Mouse (Mus musculus) limb, embryonic 10.5 days (tissue): ENCODE data around the gene Adamts12. TPM values are rescaled to one million over a fixed set of nuclear protein-coding genes. Genes with fewer than 3 reads are reported as not detected.

Experiments used
- DNase-seq: peaks from one replicate; pipeline ENCODE4 v3.0.0-alpha.2; 2017; ENCODE audit warnings: low spot score
- H3K27ac ChIP-seq: fragments of 300-500 bp; sonication (generic); 2 replicates; pipeline ENCODE4 v1.5.1; 2016; ENCODE audit warnings: mild to moderate bottlenecking
- H3K27me3 ChIP-seq: fragments of 300-500 bp; sonication (generic); 2 replicates; pipeline ENCODE4 v1.6.1; 2016; ENCODE audit warnings: low read depth, mild to moderate bottlenecking; ENCODE audit not compliant: poor library complexity, severe bottlenecking
- H3K36me3 ChIP-seq: fragments of 300-500 bp; sonication (generic); 2 replicates; pipeline ENCODE4 v1.6.1; 2016; ENCODE audit warnings: mild to moderate bottlenecking, moderate library complexity
- H3K4me1 ChIP-seq: fragments of 300-500 bp; sonication (generic); 2 replicates; pipeline ENCODE4 v1.6.1; 2016
- H3K4me3 ChIP-seq: fragments of 300-500 bp; sonication (generic); 2 replicates; pipeline ENCODE4 v1.5.1; 2016; ENCODE audit warnings: mild to moderate bottlenecking, moderate library complexity
- H3K9me3 ChIP-seq: fragments of 300-500 bp; sonication (generic); replicated peaks from 2 replicates; pipeline ENCODE4 v1.6.1; 2016; ENCODE audit warnings: mild to moderate bottlenecking
- WGBS: fragments of 180-500 bp; shearing (Covaris S2); methylation state at CpG from one replicate; pipeline ENCODE4 v1.1.7; 2016; 5-methylcytosine and 5-hydroxymethylcytosine counted together
- polyA plus RNA-seq: library from polyadenylated mRNA; unstranded; fragments of >200 nt; fragmentation: Nextera tagmentation; extraction: Ambion mirVana; gene quantifications from 2 replicates; pipeline ENCODE4 v1.2.1, GENCODE M21; 2016

Adamts12 gene
- polyA plus RNA-seq, 1 experiment from 2014 or later: 1.6 TPM

DNA sequence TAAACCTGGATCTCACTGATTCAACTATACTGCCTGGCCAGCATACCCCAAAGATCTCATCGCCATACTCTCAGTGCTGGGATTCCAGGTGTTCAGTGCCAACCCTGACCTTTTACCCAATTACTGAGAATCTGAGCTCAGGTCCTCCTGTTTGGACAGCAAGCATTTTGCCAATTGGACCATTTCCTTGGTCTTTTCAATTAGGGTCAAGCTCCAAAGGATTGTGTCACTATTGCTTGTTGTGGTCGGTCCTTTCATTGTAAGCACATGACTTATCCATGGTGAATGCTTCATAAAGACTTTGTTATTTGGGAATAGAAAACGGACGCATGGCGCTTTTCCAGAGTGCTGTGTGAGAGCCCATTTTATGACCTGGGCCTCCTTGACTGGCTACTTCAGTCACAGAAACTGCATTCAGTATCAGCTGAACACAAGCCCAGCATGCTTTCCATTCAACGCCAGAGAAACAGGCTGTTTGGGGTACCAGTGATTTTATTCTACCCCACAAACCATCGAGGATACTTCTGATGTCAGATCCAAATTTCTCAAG lies 133.7 kb downstream of the Adamts12 start:
- H3K4me1 ChIP-seq: no peaks in the 10 kb centered on the region
- H3K4me3 ChIP-seq: no peak overlapping the region
- no peak overlapping the region for H3K27ac ChIP-seq
- H3K27me3 ChIP-seq: no peaks in the 10 kb centered on the region
- 93% methylated on average over 7 of the region's 7 CpGs for WGBS
- no peaks in the 10 kb centered on the region for H3K9me3 ChIP-seq
- no peak for DNase-seq
- no peaks in the 10 kb centered on the region for H3K36me3 ChIP-seq

- DNase-seq: no peak
- no peaks in the 10 kb centered on the region for H3K36me3 ChIP-seq
- H3K9me3 ChIP-seq: no peaks in the 10 kb centered on the region
- no peaks in the 10 kb centered on the region for H3K27me3 ChIP-seq
- H3K4me1 ChIP-seq: no peaks in the 10 kb centered on the region
- 84% methylated on average over 6 of the region's 6 CpGs for WGBS
- H3K27ac ChIP-seq: no peak overlapping the region
- H3K4me3 ChIP-seq: no peak overlapping the region
Observed at GRCm38 (mm10) chr15:11203084-11203483, 138.5 kb downstream of the Adamts12 start.

DNA sequence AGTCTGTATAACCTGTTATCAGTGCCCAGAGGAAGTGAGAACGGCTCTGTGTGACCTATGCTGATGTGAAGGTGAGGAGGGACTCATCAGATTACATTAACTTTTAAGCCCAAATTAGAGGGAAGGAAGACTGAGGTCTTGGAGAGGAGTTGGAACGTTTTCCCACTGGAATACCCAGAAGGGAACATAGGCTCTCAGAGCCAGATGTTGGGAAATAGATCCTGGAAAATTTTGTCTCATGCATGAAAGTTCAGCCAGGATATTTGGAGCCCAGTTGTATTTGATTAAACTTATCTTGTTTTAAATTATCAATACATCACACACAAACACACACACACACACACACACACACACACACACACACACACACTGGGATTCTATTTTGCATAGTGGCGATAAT lies 140.3 kb downstream of the Adamts12 start:
- DNase-seq: no peak
- Histone ChIP-seq H3K36me3 (no peaks in the 10 kb centered on the region), H3K27me3 (no peaks in the 10 kb centered on the region), H3K27ac (no peak overlapping the region), H3K4me1 (no peaks in the 10 kb centered on the region), H3K4me3 (no peak overlapping the region), H3K9me3 (no peaks in the 10 kb centered on the region)
- 85% methylated on average over 3 of the region's 3 CpGs for WGBS

- peak; percentile 34 for DNase-seq
- H3K36me3 ChIP-seq: no peaks in the 10 kb centered on the region
- no peak overlapping the region for H3K27ac ChIP-seq
- WGBS: 43% methylated on average over 6 of the region's 6 CpGs
- H3K4me3 ChIP-seq: no peak overlapping the region
- no peaks in the 10 kb centered on the region for H3K9me3 ChIP-seq
- H3K27me3 ChIP-seq: no peaks in the 10 kb centered on the region
- H3K4me1 ChIP-seq: peaks cover 5% of the 10 kb centered on the region
Observed at GRCm38 (mm10) chr15:11210976-11211375, 146.4 kb downstream of the Adamts12 start.

GRCm38 (mm10) chr15:11233906-11234632 lies 169.5 kb downstream of the Adamts12 start:
- Histone ChIP-seq H3K27ac (no peak overlapping the region), H3K36me3 (no peaks in the 10 kb centered on the region), H3K27me3 (no peaks in the 10 kb centered on the region), H3K4me1 (no peaks in the 10 kb centered on the region), H3K9me3 (no peaks in the 10 kb centered on the region), H3K4me3 (no peak overlapping the region)
- no peak for DNase-seq
- 84% methylated on average over 4 of the region's 4 CpGs for WGBS

- no peaks in the 10 kb centered on the region for H3K36me3 ChIP-seq
- no peak for DNase-seq
- H3K4me1 ChIP-seq: no peaks in the 10 kb centered on the region
- H3K27ac ChIP-seq: no peak overlapping the region
- no peaks in the 10 kb centered on the region for H3K9me3 ChIP-seq
- WGBS: 85% methylated on average over 3 of the region's 3 CpGs
- no peak overlapping the region for H3K4me3 ChIP-seq
- no peaks in the 10 kb centered on the region for H3K27me3 ChIP-seq
Observed at GRCm38 (mm10) chr15:11240406-11240805, 175.8 kb downstream of the Adamts12 start.

GRCm38 (mm10) chr15:11241288-11241687 lies 176.7 kb downstream of the Adamts12 start:
- Histone ChIP-seq H3K27me3 (no peaks in the 10 kb centered on the region), H3K4me1 (no peaks in the 10 kb centered on the region), H3K36me3 (no peaks in the 10 kb centered on the region), H3K4me3 (no peak overlapping the region), H3K27ac (no peak overlapping the region), H3K9me3 (no peaks in the 10 kb centered on the region)
- no peak for DNase-seq
- WGBS: 82% methylated on average over 2 of the region's 2 CpGs

DNA sequence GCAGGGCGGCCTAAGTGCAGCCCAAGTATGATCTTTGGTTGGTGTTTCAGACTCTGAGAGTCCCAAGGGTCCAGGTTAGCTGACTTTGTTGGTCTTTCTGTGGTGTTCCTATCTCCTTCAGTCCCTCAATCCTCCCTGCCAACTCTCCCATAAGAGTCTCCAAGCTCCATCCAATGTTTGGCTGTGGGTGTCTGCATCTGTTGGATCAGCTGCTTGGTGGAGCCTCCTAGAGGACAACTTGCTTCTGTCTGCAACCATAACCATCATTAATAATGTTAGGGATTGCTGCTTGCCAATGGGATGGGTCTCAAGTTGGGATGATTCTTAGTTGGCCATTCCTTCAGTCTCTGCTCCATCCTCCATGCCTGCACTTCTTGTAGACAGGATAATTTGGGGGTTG lies 181.8 kb downstream of the Adamts12 start:
- no peak for DNase-seq
- H3K4me3 ChIP-seq: no peak overlapping the region
- H3K27ac ChIP-seq: no peak overlapping the region
- no peaks in the 10 kb centered on the region for H3K27me3 ChIP-seq
- no peaks in the 10 kb centered on the region for H3K4me1 ChIP-seq
- no peaks in the 10 kb centered on the region for H3K9me3 ChIP-seq
- no peaks in the 10 kb centered on the region for H3K36me3 ChIP-seq
- 89% methylated on average over 1 of the region's 1 CpGs for WGBS

- H3K9me3 ChIP-seq: no peaks in the 10 kb centered on the region
- H3K36me3 ChIP-seq: no peaks in the 10 kb centered on the region
- H3K4me3 ChIP-seq: no peak overlapping the region
- no peaks in the 10 kb centered on the region for H3K4me1 ChIP-seq
- no peaks in the 10 kb centered on the region for H3K27me3 ChIP-seq
- 94% methylated on average over 6 of the region's 6 CpGs for WGBS
- DNase-seq: no peak
- no peak overlapping the region for H3K27ac ChIP-seq
Observed at GRCm38 (mm10) chr15:11279273-11280080, 214.9 kb downstream of the Adamts12 start.

DNA sequence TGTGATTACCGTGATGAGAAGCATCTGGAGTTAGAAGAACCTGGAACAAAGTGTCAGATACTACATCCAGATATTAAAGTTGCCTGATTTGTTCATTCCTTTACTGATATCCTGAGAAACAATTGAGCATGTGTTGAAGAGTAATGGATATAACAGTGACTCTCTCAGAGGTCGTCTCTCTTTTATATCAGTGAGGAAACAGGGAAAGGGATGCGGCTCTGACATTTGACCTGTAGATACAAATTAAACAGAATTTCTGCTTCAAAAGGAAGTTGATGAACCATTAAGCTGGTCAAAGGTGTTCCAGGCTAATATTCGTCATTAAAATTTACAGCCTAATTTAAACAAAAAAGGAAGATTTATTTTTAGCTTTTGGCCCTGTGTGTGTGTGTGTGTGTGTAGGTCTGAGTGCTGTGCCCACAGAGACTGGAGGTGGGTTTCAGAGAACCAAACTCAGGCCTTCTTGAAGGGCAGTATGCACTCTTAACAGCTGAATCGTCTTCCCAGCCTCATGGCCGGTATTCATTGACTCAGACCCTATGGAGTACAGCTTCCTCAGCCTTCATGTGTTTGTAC lies 216.2 kb downstream of the Adamts12 start:
- no peaks in the 10 kb centered on the region for H3K27me3 ChIP-seq
- H3K36me3 ChIP-seq: no peaks in the 10 kb centered on the region
- WGBS: 60% methylated on average over 6 of the region's 6 CpGs
- DNase-seq: no peak
- no peaks in the 10 kb centered on the region for H3K9me3 ChIP-seq
- no peak overlapping the region for H3K4me3 ChIP-seq
- no peaks in the 10 kb centered on the region for H3K4me1 ChIP-seq
- H3K27ac ChIP-seq: no peak overlapping the region

GRCm38 (mm10) chr15:11283171-11283570 lies 218.6 kb downstream of the Adamts12 start:
- DNase-seq: no peak
- Histone ChIP-seq H3K9me3 (no peaks in the 10 kb centered on the region), H3K27me3 (no peaks in the 10 kb centered on the region), H3K4me3 (no peak overlapping the region), H3K36me3 (no peaks in the 10 kb centered on the region), H3K27ac (no peak overlapping the region), H3K4me1 (no peaks in the 10 kb centered on the region)

DNA sequence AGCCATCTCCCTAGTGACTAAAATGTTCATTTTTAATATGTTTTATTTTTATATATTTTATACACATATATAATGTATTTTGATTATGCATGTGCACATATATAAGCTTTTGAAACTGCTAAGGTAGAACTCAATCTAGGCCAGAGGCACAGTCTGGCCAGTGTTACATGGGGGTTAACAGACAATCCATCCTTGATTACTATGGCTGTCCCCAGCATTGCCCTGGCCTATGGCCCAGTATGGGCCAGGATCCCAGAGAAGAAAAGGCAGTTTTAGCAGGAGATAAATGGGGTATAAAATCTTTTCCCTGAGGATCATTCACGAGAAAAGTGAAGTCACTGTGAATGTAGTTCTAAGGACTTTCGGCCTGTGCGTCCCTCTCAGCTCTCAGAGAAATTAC lies 223.2 kb downstream of the Adamts12 start:
- Histone ChIP-seq H3K4me3 (no peak overlapping the region), H3K9me3 (no peaks in the 10 kb centered on the region), H3K27ac (no peak overlapping the region), H3K27me3 (no peaks in the 10 kb centered on the region), H3K4me1 (no peaks in the 10 kb centered on the region), H3K36me3 (no peaks in the 10 kb centered on the region)
- WGBS: 92% methylated on average over 3 of the region's 3 CpGs
- DNase-seq: no peak

DNA sequence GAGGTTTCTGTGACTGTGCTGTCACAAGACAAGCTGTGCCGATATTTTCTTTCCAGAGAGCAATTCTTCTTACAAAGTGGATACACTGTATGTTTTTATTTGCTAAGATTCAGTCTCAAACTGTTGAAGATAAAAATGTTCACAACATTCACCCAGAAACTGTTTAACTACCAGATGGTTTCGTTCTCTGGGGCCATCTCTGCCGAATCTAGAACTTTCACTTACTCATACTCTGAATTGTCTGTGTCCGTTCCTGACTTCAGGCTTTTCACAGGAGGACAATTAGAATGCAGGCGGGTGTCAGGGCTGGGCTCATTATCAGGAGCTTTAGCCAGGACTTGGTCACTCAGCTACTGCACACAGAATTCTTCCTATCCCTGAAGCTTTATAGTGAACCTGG lies 227.7 kb downstream of the Adamts12 start:
- no peak for DNase-seq

More for the DNA sequence above, 227.7 kb downstream of the Adamts12 start:
- WGBS: 89% methylated on average over 5 of the region's 5 CpGs
- H3K9me3 ChIP-seq: no peaks in the 10 kb centered on the region
- no peaks in the 10 kb centered on the region for H3K27me3 ChIP-seq
- H3K4me3 ChIP-seq: no peak overlapping the region
- no peaks in the 10 kb centered on the region for H3K36me3 ChIP-seq
- no peak overlapping the region for H3K27ac ChIP-seq
- peaks cover 5% of the 10 kb centered on the region for H3K4me1 ChIP-seq
